Mouse (Mus musculus) small intestine, adult 2 months (tissue): ENCODE results near the gene Mcl1. TPM values are rescaled to one million over a fixed set of nuclear protein-coding genes. Genes with fewer than 3 reads are reported as not detected.

Experiments used
- H3K27ac ChIP-seq: fragments of 200-500 bp; 2 replicates; pipeline ENCODE4 v1.5.1; 2012; ENCODE audit warnings: low read depth, low read length, control low read depth, inconsistent platforms; ENCODE audit not compliant: insufficient read depth
- H3K27me3 ChIP-seq: fragments of 200-500 bp; 2 replicates; pipeline ENCODE4 v1.6.1; 2012; ENCODE audit warnings: mild to moderate bottlenecking, moderate library complexity, low read length, inconsistent platforms; ENCODE audit not compliant: control insufficient read depth, insufficient read depth
- H3K36me3 ChIP-seq: fragments of 200-500 bp; 2 replicates; pipeline ENCODE4 v1.6.1; 2012; ENCODE audit warnings: mild to moderate bottlenecking, low read length, control low read depth, inconsistent platforms; ENCODE audit not compliant: control insufficient read depth, insufficient read depth
- H3K4me1 ChIP-seq: fragments of 200-500 bp; 2 replicates; pipeline ENCODE4 v1.6.1; 2012; ENCODE audit warnings: low read length, inconsistent platforms, mixed read lengths; ENCODE audit not compliant: control insufficient read depth, insufficient read depth, insufficient read length
- H3K4me3 ChIP-seq: fragments of 200-500 bp; 2 replicates; pipeline ENCODE4 v1.5.1; 2012; ENCODE audit warnings: low read depth, mild to moderate bottlenecking, control low read depth, inconsistent platforms, low read length, moderate library complexity
- CTCF ChIP-seq: fragments of 200-500 bp; IDR thresholded peaks from 2 replicates; pipeline ENCODE4 v1.5.1; 2012; ENCODE audit warnings: low read depth, mild to moderate bottlenecking, control low read depth, inconsistent platforms, low read length, moderate library complexity, mixed read lengths; ENCODE audit not compliant: insufficient replicate concordance, insufficient read length; ENCODE audit errors: extremely low read depth
- POLR2A ChIP-seq: fragments of 200-500 bp; IDR thresholded peaks from 2 replicates; pipeline ENCODE4 v1.6.1; 2012; ENCODE audit warnings: low read depth, mild to moderate bottlenecking, control low read depth, inconsistent platforms, low read length, moderate library complexity
- WGBS: fragments of 180-500 bp; shearing (Covaris S2); methylation state at CpG from one replicate; pipeline ENCODE4 v1.1.7; 2018; 5-methylcytosine and 5-hydroxymethylcytosine counted together
- polyA plus RNA-seq: library from polyadenylated mRNA; depleted of rRNA; stranded (reverse); fragments of >200 nt; gene quantifications from 2 replicates; pipeline ENCODE4 v1.2.3, GENCODE M21; 2012

The Mcl1 gene
- polyA plus RNA-seq, 1 experiment, result 327 TPM

- Histone ChIP-seq H3K27ac (peak overlapping the region; percentile 70), H3K4me3 (no peak overlapping the region), H3K27me3 (no peaks in the 10 kb centered on the region), H3K36me3 (peaks cover 37% of the 10 kb centered on the region), H3K4me1 (peaks cover 8% of the 10 kb centered on the region)
- 51% methylated on average over 4 of the region's 4 CpGs for WGBS
- no peak for TF ChIP-seq CTCF
- TF ChIP-seq POLR2A, result no peak
Observed at GRCm38 (mm10) chr3:95635636-95636035, 23.0 kb upstream of the Mcl1 start.

GRCm38 (mm10) chr3:95636072-95636471, 22.5 kb upstream of the Mcl1 start:
- Histone ChIP-seq H3K27me3 (no peaks in the 10 kb centered on the region), H3K27ac (peak overlapping the region; percentile 70), H3K36me3 (peaks cover 33% of the 10 kb centered on the region), H3K4me1 (peaks cover 8% of the 10 kb centered on the region), H3K4me3 (no peak overlapping the region)
- TF ChIP-seq CTCF (no peak), POLR2A (no peak)
- WGBS, result 51% methylated on average over 4 of the region's 4 CpGs

GRCm38 (mm10) chr3:95639694-95640093, 18.9 kb upstream of the Mcl1 start:
- no peak overlapping the region for H3K4me3 ChIP-seq
- peak; percentile 27; the same call in 1 of the 2 replicates for TF ChIP-seq CTCF
- TF ChIP-seq POLR2A, result no peak
- WGBS, result 52% methylated on average over 1 of the region's 1 CpGs
- H3K4me1 ChIP-seq, result peaks cover 16% of the 10 kb centered on the region; the same call in 1 of the 2 replicates
- H3K27me3 ChIP-seq, result no peaks in the 10 kb centered on the region
- H3K36me3 ChIP-seq, result peaks cover 10% of the 10 kb centered on the region
- H3K27ac ChIP-seq, result no peak overlapping the region

- 31% methylated on average over 7 of the region's 7 CpGs for WGBS
- H3K27me3 ChIP-seq, result no peaks in the 10 kb centered on the region
- no peaks in the 10 kb centered on the region for H3K36me3 ChIP-seq
- peaks cover 15% of the 10 kb centered on the region; the same call in 1 of the 2 replicates for H3K4me1 ChIP-seq
- TF ChIP-seq POLR2A (no peak), CTCF (no peak)
- H3K27ac ChIP-seq, result peak overlapping the region; percentile 69
- no peak overlapping the region for H3K4me3 ChIP-seq
Observed at GRCm38 (mm10) chr3:95643097-95643496, 15.5 kb upstream of the Mcl1 start.

GRCm38 (mm10) chr3:95645313-95646235, 13.0 kb upstream of the Mcl1 start:
- Histone ChIP-seq H3K36me3 (no peaks in the 10 kb centered on the region), H3K27ac (peak overlapping the region; percentile 36), H3K27me3 (no peaks in the 10 kb centered on the region), H3K4me3 (no peak overlapping the region), H3K4me1 (peaks cover 20% of the 10 kb centered on the region; the same call in 1 of the 2 replicates)
- no peak for TF ChIP-seq POLR2A
- TF ChIP-seq CTCF, result no peak
- 48% methylated on average over 10 of the region's 10 CpGs for WGBS

- no peaks in the 10 kb centered on the region for H3K36me3 ChIP-seq
- H3K4me1 ChIP-seq, result peaks cover 23% of the 10 kb centered on the region
- 73% methylated on average over 5 of the region's 5 CpGs for WGBS
- no peak overlapping the region for H3K4me3 ChIP-seq
- TF ChIP-seq POLR2A, result no peak
- TF ChIP-seq CTCF, result no peak
- H3K27me3 ChIP-seq, result no peaks in the 10 kb centered on the region
- no peak overlapping the region for H3K27ac ChIP-seq
Observed at GRCm38 (mm10) chr3:95648016-95648415, 10.6 kb upstream of the Mcl1 start.

GRCm38 (mm10) chr3:95650276-95651032, 8.1 kb upstream of the Mcl1 start:
- no peak for TF ChIP-seq POLR2A
- TF ChIP-seq CTCF, result no peak
- Histone ChIP-seq H3K27me3 (no peaks in the 10 kb centered on the region), H3K4me1 (peaks cover 13% of the 10 kb centered on the region), H3K27ac (peak overlapping the region; percentile 79), H3K4me3 (no peak overlapping the region), H3K36me3 (no peaks in the 10 kb centered on the region)
- WGBS, result 44% methylated on average over 6 of the region's 6 CpGs
